8 mouse cellular contexts compared by ENCODE assay signal in the genomic region with DNA sequence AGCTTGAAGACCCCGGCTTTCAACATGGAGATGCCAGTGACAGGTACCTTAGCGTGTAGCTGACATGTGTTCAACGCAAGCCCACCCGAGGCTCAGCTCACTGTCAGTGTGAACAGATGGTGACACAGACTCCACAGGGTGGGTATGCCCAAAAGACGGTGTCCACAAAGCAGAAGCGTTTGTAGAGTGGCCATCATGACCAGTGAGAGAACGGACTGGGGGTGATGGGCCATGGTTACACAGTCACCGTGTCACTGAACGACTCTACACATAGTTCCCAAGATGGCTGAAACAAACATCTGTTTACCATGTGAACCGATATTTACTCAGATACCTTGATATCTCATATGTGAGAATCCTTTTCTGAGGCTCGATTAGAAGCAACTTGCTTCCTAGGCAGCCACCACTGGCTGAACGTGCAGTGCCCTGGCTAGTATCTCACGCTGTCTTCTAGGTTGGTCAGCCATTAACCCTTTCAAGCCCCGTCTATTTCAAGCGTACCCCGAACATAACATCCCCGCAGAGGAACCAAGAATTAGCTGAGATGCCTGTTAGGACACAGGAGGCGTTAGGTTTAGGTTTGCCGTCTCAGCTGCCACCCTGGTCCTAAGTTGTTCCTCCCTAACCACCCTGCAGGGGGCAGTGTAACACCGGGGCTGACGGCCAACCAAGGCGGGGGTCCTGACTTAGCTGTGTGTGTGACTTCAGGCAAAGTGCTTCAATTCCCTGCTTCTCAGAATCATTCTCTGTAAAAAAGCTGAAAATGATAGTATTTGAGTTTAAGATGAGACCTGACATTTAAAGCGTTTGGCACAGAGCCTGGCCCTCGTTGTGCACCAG. TPM values are rescaled to one million over a fixed set of nuclear protein-coding genes. Genes with fewer than 3 reads are reported as not detected.
DNase-seq lines count a peak whose midpoint lies in the region; ATAC-seq and TF ChIP-seq lines count a peak whose summit lies in the region.

No protein-coding gene starts in this region.

- no peak overlapping the region for H3K9ac ChIP-seq in lung, embryonic 16.5 days (ENCODE audit: low read length)

- no peaks in the 10 kb centered on the region for H3K27me3 ChIP-seq in C2C12 (ENCODE audit: control insufficient read depth, insufficient read depth, insufficient read length)
- no peaks in the 10 kb centered on the region; the same call in 1 of the 2 replicates for H3K27me3 ChIP-seq in lung, embryonic 16.5 days (ENCODE audit: control insufficient read depth, insufficient read depth, low read depth, low read length)

- no peak overlapping the region for H3K4me2 ChIP-seq in lung, embryonic 16.5 days (ENCODE audit: low read depth, low read length)

- WGBS in lung, embryonic 16.5 days: 37% methylated on average over 24 of the region's 24 CpGs

- no peak overlapping the region for H3ac ChIP-seq in C2C12 (ENCODE audit: control insufficient read depth, insufficient read length, low read depth)

- H3K4me1 ChIP-seq in lung, embryonic 16.5 days (replicated peaks; ENCODE audit: control insufficient read depth, insufficient read depth, low read length): no peaks in the 10 kb centered on the region

- H3K9me3 ChIP-seq in lung, embryonic 16.5 days (ENCODE audit: control insufficient read depth, low read length): no peaks in the 10 kb centered on the region

- no peaks in the 10 kb centered on the region for H3K79me3 ChIP-seq in C2C12 (ENCODE audit: low read depth)

- H3K79me2 ChIP-seq in C2C12 (ENCODE audit: control insufficient read depth, insufficient read depth): no peaks in the 10 kb centered on the region

- H3K27ac ChIP-seq in lung, embryonic 16.5 days (ENCODE audit: low read length): no peak overlapping the region

- peak; percentile 56 for DNase-seq in adrenal gland, adult 2 months
- peak; percentile 78 for DNase-seq in embryo, embryonic 11 days
- DNase-seq in heart, postnatal 4 days: peak; percentile 86
- peak; percentile 70 for DNase-seq in layer of hippocampus, adult 9-11 months
- peak; percentile 86 for DNase-seq in retina, embryonic 14.5 days (ENCODE audit: low spot score)
- no peak for DNase-seq in urinary bladder, postnatal 36 days (ENCODE audit: low spot score in 2 of 2)

- peak; percentile 81 for TF ChIP-seq CTCF in C2C12 (IDR thresholded peaks at IDR 0.05; ENCODE audit: control insufficient read depth, insufficient read depth, insufficient read length)

- ATAC-seq in lung, embryonic 16.5 days (ENCODE audit: low read depth): 0 out of 2 replicates have a peak, but pooled peaks have one; percentile 43

- H3K36me3 ChIP-seq in C2C12 (ENCODE audit: control insufficient read depth, insufficient read depth): no peaks in the 10 kb centered on the region
- H3K36me3 ChIP-seq in lung, embryonic 16.5 days (ENCODE audit: control insufficient read depth, insufficient read depth, low read length): no peaks in the 10 kb centered on the region

- no peak overlapping the region for H3K4me3 ChIP-seq in C2C12 (ENCODE audit: insufficient read depth, poor library complexity, severe bottlenecking)
- no peak overlapping the region for H3K4me3 ChIP-seq in lung, embryonic 16.5 days (ENCODE audit: low read length)

TF ChIP-seq in C2C12, 6 proteins besides CTCF, POLR2A, EP300 and RAD21:
- no peak for TF ChIP-seq MYOG (IDR thresholded peaks at IDR 0.05; ENCODE audit: control insufficient read depth, extremely low read depth, insufficient read length)
- no peak for TF ChIP-seq MYOD1 (IDR thresholded peaks at IDR 0.05; ENCODE audit: control insufficient read depth, insufficient read length, low read depth)
- TF ChIP-seq CEBPB (IDR thresholded peaks at IDR 0.05; ENCODE audit: low read depth): no peak
- no peak for TF ChIP-seq USF1 (IDR thresholded peaks at IDR 0.05; ENCODE audit: low read depth)
- no peak for TF ChIP-seq MAX (IDR thresholded peaks at IDR 0.05)
- no peak for TF ChIP-seq FOSL1 (IDR thresholded peaks at IDR 0.05; ENCODE audit: insufficient read depth, low read length, poor library complexity, severe bottlenecking)

RNA-seq across cellular contexts. Expression of a gene that starts 10.9 kb away (rescaled TPM):
- 0.01 TPM for polyA plus RNA-seq in C2C12 (2012; fragmentation: generic; extraction: Trizol)
- total RNA-seq in adrenal gland, adult 2 months (2021): under 1 TPM; 0.46 to 0.79 TPM
- 0.08 and 0.09 TPM in 2 replicates for polyA plus RNA-seq in adrenal gland, adult 2 months (2012; rRNA removed)
- under 1 TPM; 0.05 to 0.18 TPM for total RNA-seq in heart, postnatal 4 days (2021)
- polyA plus RNA-seq in lung, embryonic 16.5 days (2015; fragmentation: Nextera tagmentation; extraction: Ambion mirVana): 0.23 and 0.25 TPM in 2 replicates

RNA-seq across cellular contexts. Expression of a gene that starts 55.9 kb away (rescaled TPM):
- polyA plus RNA-seq in C2C12 (2012; fragmentation: generic; extraction: Trizol): 7.3 TPM
- 1 to 10 TPM; 4.0 to 6.6 TPM for total RNA-seq in adrenal gland, adult 2 months (2021)
- polyA plus RNA-seq in adrenal gland, adult 2 months (2012; rRNA removed): 6.8 and 12.2 TPM in 2 replicates
- 1 to 10 TPM; 5.9 to 6.8 TPM for total RNA-seq in heart, postnatal 4 days (2021)
- polyA plus RNA-seq in lung, embryonic 16.5 days (2015; fragmentation: Nextera tagmentation; extraction: Ambion mirVana): 12.4 and 16.2 TPM in 2 replicates

RNA-seq across cellular contexts. Expression of a gene that starts 56.3 kb away (rescaled TPM):
- 20.8 TPM for polyA plus RNA-seq in C2C12 (2012; fragmentation: generic; extraction: Trizol)
- total RNA-seq in adrenal gland, adult 2 months (2021): 10 to 100 TPM; 18.1 to 24.3 TPM
- 5.0 and 6.6 TPM in 2 replicates for polyA plus RNA-seq in adrenal gland, adult 2 months (2012; rRNA removed)
- 10 to 100 TPM; 15.5 to 22.4 TPM for total RNA-seq in heart, postnatal 4 days (2021)
- polyA plus RNA-seq in lung, embryonic 16.5 days (2015; fragmentation: Nextera tagmentation; extraction: Ambion mirVana): 13.3 and 15.8 TPM in 2 replicates

Comparison
In these comparisons a context has a peak if more than half of its experiments do, and no peak if none do; other contexts are left out.
1. DNase-seq: peak in adrenal gland, adult 2 months (single experiment), embryo, embryonic 11 days (single experiment), heart, postnatal 4 days (single experiment), layer of hippocampus, adult 9-11 months (single experiment) and retina, embryonic 14.5 days (single experiment); none in urinary bladder, postnatal 36 days (0 of 2).